Mouse (Mus musculus): ENCODE measurements around the gene Ltbp1.

DNA sequence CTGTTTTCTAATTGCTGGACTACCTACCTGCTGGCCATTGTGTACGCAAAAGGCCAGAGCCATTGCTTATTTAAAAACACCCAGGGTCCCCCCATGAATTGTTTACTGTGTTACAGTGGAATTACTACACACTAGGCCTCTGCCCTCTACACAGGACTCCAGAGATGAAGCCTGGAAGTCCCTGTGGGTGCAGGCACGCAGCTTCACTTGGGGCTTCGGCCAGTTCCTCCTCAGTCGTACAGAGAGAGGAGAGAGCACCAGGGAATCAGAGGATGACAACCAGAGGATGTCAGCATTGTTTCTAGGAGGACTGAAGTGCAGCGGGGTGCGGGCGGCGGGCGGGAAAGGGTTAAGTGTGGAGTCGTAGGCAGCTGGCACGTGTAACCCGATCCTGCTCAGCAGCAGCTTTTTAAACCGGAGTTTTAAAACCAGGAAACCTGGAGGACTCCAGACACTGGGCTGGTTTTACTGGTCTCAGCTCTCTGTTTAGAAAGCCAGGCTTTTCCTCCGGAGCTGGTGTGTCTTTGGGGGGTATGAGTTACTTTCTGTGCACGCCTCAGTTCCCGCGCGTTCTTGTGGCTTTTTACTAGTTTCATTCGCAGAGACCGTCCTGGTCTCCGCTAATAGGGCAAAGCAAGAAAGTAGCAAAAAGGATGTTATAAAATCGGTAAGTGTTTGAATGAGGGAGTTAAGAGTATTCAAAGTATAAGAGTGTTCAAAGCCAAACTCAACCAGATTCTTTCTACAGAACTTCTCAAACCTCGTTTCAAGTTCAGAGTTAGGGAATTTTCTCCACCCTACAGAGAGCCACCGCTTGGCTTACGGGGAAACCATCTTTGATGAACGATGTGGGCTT is 11.4 kb upstream of the Ltbp1 start:
- TF ChIP-seq CTCF (IDR thresholded peaks at IDR 0.05; ENCODE audit: extremely low read depth, insufficient read depth, insufficient read length, insufficient replicate concordance), result no peak
- no peak for TF ChIP-seq POLR2A (IDR thresholded peaks at IDR 0.05; ENCODE audit: low read depth, low read length)

Data from spleen, adult 2 months (tissue).